Mouse (Mus musculus) spleen, embryonic (tissue): ENCODE data around the gene Fam240a.

ENCODE experiments used
- CTCF ChIA-PET: fragments of 350-600 bp; sonication (Branson Sonifier 250); formaldehyde crosslinking; loops from one replicate; lab custom pipeline; 2022; lab: Charles Lee

Gene Fam240a

GRCm38 (mm10) chr9:110916786-110917185 is at the start of gene Fam240a:
Fam240a (minus strand) TSS chr9:110916861.
- CTCF ChIA-PET, result no interaction called here

DNA sequence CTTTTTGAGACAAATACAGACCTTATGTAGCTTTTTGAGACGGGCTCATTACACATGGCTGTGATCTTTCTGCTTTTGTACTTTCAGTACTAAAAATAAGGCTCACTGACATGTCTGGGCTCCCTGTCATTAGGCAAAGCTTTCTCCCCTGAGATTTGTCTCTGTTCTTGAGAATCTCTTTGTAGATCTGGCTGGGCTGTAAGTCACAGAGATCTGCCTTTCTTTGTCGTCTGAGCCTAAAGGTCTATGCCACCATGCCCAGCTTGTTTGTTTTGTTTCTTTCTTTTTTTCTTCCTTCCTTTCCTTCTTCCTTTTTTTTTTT is 49.2 kb upstream of the Fam240a start:
- CTCF ChIA-PET, result no interaction called here

DNA sequence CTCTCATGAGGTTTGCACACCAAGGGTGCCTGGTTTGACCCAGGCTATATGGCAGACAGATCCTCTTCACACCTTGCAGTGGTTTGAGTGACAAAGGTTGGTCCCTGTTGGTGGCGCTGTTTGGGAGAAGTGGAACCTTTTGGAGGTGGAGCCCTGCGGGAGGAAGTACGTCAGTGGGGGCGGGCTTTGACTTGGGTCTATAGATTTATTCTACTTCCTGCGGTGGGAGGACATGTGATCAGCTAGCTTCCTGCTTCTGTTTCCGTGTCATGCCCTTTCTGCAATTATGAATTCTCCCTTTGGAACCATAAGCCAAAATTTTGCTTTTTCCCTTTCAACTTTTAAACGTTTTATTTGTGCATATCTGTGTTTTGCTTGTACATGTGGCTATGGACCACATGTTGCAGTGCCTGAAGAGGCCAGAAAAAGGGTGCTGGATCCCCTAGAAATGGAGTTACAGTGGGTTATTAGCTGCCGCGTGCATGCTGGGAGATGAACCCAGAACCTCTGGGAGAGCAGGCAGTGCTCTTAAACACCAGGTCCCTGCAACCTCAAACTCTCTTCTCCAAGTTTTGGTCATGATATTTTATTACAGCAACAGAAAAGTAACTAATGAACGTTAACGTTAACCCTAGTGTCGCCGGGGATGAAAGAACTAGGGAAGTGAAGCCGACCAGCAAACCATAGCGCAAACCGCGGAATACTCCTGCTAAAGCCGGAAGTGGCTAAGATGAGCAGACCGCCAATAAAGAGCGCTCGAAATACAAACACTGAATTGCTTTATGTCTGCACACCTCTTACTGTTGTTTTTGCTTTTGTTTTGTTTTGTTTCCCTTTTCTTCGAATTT is 48.6 kb upstream of the Fam240a start:
- CTCF ChIA-PET, result no interaction called here

GRCm38 (mm10) chr9:110963566-110964115 is 47.0 kb upstream of the Fam240a start:
- CTCF ChIA-PET, result no interaction called here

DNA sequence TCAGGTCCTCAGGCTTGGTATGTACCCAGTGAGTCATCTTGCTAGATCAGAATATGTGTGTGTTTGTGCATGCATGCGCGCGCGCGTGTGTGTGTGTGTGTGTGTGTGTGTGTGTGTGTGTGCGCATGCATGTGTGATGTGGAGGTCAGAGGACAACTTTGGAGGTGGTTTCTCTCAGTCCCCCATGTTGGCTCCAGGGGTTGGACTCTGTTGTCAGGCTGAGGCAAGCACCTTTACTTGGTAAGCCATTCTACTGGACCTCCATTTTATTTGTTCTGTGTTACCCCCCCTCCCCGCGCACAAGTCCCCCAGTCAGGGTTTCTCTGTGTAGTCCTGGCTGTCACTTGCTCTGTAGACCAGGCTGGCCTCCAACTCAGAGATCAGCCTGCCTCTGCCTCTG is 44.7 kb upstream of the Fam240a start:
- CTCF ChIA-PET, result interaction anchor here (0.7 kb wide), 1 partner anchor 178 kb away, joined by 4 read pairs; no protein-coding TSS in a partner anchor

- CTCF ChIA-PET, result no interaction called here
Measured at GRCm38 (mm10) chr9:110960230-110961149, 43.8 kb upstream of the Fam240a start.

GRCm38 (mm10) chr9:110959669-110960068 is 43.0 kb upstream of the Fam240a start:
- CTCF ChIA-PET, result no interaction called here

DNA sequence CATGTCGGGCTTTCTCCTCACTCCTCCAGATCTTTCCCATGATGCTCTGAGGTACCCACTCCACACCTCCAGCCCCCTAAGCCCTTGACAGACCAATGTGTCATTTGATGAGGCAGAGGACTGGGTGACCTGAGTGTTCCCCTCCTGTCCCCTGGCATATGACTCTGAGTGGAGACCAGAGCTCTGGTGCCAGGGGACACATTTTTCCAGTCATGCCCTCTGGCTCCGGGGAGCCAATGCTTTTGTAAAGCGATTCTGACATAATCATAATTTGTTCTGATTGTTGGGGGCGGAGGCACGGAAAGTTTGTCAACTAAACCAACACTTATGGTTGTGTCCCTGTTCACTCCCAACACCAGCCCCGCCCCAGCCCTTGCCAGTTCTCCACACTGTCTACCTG is 39.3 kb upstream of the Fam240a start:
- CTCF ChIA-PET, result no interaction called here

GRCm38 (mm10) chr9:110954681-110955445 is 38.2 kb upstream of the Fam240a start:
- CTCF ChIA-PET, result no interaction called here

GRCm38 (mm10) chr9:110953550-110954461 is 37.1 kb upstream of the Fam240a start:
- CTCF ChIA-PET, result no interaction called here

DNA sequence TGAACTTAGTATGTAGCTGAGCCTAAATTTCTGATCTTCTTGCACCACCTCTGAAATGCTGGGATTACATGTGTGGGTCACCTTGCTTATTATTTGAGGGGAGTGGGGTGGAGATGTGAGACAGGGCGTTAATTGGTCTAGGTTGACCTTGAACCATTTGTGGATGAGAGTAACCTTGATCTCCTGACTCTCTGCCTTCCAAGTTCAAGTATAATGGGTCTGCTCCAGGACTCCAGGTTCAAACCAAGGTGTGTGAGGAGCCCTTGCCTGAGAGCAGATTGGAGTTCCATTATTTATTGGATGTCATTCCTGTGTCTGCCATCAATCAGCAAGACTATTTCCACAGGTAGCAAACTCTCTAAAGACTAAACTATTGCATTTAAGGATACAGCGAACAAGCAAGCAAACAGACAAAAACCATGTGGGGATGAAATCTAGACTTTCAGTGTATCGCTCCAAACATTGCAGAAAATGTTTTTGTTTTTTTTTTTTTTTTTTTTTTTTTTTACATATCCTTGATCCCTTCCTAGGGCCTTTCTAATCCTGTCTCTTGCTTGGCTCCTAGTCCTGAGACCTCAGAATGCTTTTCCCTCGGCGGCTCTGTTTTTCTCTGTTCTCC is 36.4 kb upstream of the Fam240a start:
- CTCF ChIA-PET, result no interaction called here

DNA sequence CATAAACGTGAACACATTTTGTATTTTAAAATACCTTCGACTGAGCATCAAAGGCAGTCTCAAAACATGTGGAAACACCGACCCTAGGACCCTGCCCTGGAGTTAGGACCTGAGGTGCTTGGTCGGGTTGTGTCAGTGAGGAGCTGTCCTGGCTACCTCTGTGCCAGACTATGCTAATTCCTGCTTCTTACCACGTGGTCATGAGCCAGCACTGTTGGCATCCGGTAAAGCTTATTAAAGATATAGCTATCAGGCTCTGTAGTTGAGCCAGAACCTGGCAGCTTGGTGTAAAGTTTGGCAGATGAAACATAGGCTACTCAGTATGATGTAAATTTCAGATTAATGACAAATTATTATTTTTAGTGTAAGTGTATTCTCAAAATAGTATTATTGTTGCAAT is 35.7 kb upstream of the Fam240a start:
- CTCF ChIA-PET, result no interaction called here

- CTCF ChIA-PET, result no interaction called here
Measured at GRCm38 (mm10) chr9:110951866-110952265, 35.2 kb upstream of the Fam240a start.

- CTCF ChIA-PET, result no interaction called here
Measured at GRCm38 (mm10) chr9:110951397-110951796, 34.7 kb upstream of the Fam240a start, which contains the start of gene Lrrc2. Lrrc2 (plus strand) TSS chr9:110951545.

DNA sequence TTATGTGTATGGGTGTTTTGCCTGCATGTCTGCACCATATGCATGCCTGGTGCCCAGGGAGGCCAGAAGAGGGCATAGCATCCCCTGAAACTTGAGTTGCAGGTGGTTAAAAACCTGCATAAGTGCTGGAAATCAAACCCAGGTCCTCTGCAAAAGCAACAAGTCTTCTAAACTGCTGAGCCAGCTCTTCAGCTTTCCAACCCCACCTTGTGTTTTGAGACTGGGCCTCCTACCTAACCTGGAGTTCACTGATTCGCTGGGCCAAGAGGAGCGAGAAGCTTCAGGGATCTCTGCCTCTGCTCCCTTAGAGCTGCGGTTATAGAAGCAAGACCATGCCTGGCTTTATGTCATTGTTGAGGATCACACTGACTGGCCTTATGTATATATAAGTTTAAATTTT is 33.4 kb upstream of the Fam240a start:
- CTCF ChIA-PET, result no interaction called here

GRCm38 (mm10) chr9:110948813-110949310 is 32.2 kb upstream of the Fam240a start:
- CTCF ChIA-PET, result no interaction called here

GRCm38 (mm10) chr9:110947900-110948299 is 31.2 kb upstream of the Fam240a start:
- CTCF ChIA-PET, result no interaction called here

- CTCF ChIA-PET, result no interaction called here
Measured at GRCm38 (mm10) chr9:110947261-110947661, 30.6 kb upstream of the Fam240a start.

GRCm38 (mm10) chr9:110946548-110947044 is 29.9 kb upstream of the Fam240a start:
- CTCF ChIA-PET, result no interaction called here

GRCm38 (mm10) chr9:110945926-110946325 is 29.3 kb upstream of the Fam240a start, which contains the start of gene Tdgf1:
Tdgf1 (minus strand) TSS chr9:110946158.
- CTCF ChIA-PET, result no interaction called here
